Mouse (Mus musculus) hindbrain, embryonic 16.5 days (tissue): ENCODE measurements around the gene Sox13. TPM values are rescaled to one million over a fixed set of nuclear protein-coding genes. Genes with fewer than 3 reads are reported as not detected.
A peak's percentile ranks its signal among the peaks of the same experiment; 100 is the strongest.

ENCODE experiments used
- ATAC-seq: fragments of 200-750 bp; cut with Nextera tagmentation; 2 replicates; pipeline ENCODE4 v1.8.0; 2017; ENCODE audit warnings: moderate TSS enrichment, moderate library complexity
- H3K27ac ChIP-seq: fragments of 300-500 bp; sonication (generic); 2 replicates; pipeline ENCODE4 v1.5.1; 2014; ENCODE audit warnings: low read depth, mild to moderate bottlenecking, control low read depth, low read length, moderate library complexity
- H3K27me3 ChIP-seq: fragments of 300-500 bp; sonication (generic); replicated peaks from 2 replicates; pipeline ENCODE4 v1.6.1; 2014; ENCODE audit warnings: low read length; ENCODE audit not compliant: control insufficient read depth, insufficient read depth
- H3K36me3 ChIP-seq: fragments of 300-500 bp; sonication (generic); 2 replicates; pipeline ENCODE4 v1.6.1; 2014; ENCODE audit warnings: mild to moderate bottlenecking, low read length, moderate library complexity, mixed read lengths; ENCODE audit not compliant: control insufficient read depth, insufficient read depth
- H3K4me1 ChIP-seq: fragments of 300-500 bp; sonication (generic); 2 replicates; pipeline ENCODE4 v1.6.1; 2014; ENCODE audit warnings: low read depth, low read length; ENCODE audit not compliant: control insufficient read depth, insufficient read depth
- H3K4me2 ChIP-seq: fragments of 300-500 bp; sonication (generic); 2 replicates; pipeline ENCODE4 v1.6.1; 2014; ENCODE audit warnings: mild to moderate bottlenecking, low read length, control low read depth, moderate library complexity
- H3K4me3 ChIP-seq: fragments of 300-500 bp; sonication (generic); 2 replicates; pipeline ENCODE4 v1.5.1; 2014; ENCODE audit warnings: mild to moderate bottlenecking, low read length, control low read depth, moderate library complexity
- H3K9ac ChIP-seq: fragments of 300-500 bp; sonication (generic); 2 replicates; pipeline ENCODE4 v1.6.1; 2014; ENCODE audit warnings: low read depth, mild to moderate bottlenecking, control low read depth, low read length, moderate library complexity
- H3K9me3 ChIP-seq: fragments of 300-500 bp; sonication (generic); 2 replicates; pipeline ENCODE4 v1.6.1; 2014; ENCODE audit warnings: mild to moderate bottlenecking, low read length, moderate library complexity; ENCODE audit not compliant: control insufficient read depth
- WGBS: fragments of 180-500 bp; shearing (Covaris S2); extraction: QIAGEN DNeasy Blood & Tissue Kit; methylation state at CpG from one replicate; pipeline ENCODE4 v1.1.7; 2014; 5-methylcytosine and 5-hydroxymethylcytosine counted together
- polyA plus RNA-seq: library from polyadenylated mRNA; unstranded; fragments of >200 nt; fragmentation: Nextera tagmentation; extraction: Ambion mirVana; gene quantifications from 2 replicates; pipeline ENCODE4 v1.2.1, GENCODE M21; 2015

Gene Sox13
- polyA plus RNA-seq, 1 experiment from 2014 or later: 2.9 TPM

DNA sequence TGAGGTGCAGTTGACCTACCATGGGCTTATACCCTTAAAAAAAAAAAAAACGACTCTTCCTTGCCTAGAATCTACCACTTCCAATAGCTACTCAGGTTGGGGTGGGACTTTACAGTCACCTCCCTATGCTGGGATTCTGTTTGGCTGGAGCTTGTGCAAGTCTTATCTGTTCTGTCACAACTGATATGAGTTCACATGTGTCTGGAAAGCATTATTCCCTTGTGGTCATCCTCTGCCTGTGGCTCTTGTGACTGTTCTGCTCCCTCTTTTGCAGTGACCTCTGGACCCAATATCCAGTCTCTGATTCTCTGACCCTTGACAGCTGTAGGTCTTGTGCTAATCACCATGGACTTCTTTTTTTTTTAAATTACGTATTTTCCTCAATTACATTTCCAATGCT lies 31.9 kb upstream of the Sox13 start:
- no peaks in the 10 kb centered on the region for H3K9me3 ChIP-seq
- no peak overlapping the region for H3K4me3 ChIP-seq
- H3K36me3 ChIP-seq: no peaks in the 10 kb centered on the region
- 75% methylated on average over 2 of the region's 2 CpGs for WGBS
- no peaks in the 10 kb centered on the region for H3K4me1 ChIP-seq
- H3K27ac ChIP-seq: no peak overlapping the region
- no peak overlapping the region for H3K9ac ChIP-seq
- H3K27me3 ChIP-seq: no peaks in the 10 kb centered on the region
- ATAC-seq: no peak
- no peak overlapping the region for H3K4me2 ChIP-seq

- Histone ChIP-seq H3K9me3 (no peaks in the 10 kb centered on the region), H3K27ac (no peak overlapping the region), H3K4me2 (no peak overlapping the region), H3K4me3 (no peak overlapping the region), H3K36me3 (no peaks in the 10 kb centered on the region), H3K4me1 (peaks cover 4% of the 10 kb centered on the region; the same call in 1 of the 2 replicates), H3K9ac (no peak overlapping the region), H3K27me3 (no peaks in the 10 kb centered on the region)
- no peak for ATAC-seq
- 35% methylated on average over 10 of the region's 10 CpGs for WGBS
Observed at GRCm38 (mm10) chr1:133452564-133453165, 28.5 kb upstream of the Sox13 start.

GRCm38 (mm10) chr1:133451869-133452563 lies 27.8 kb upstream of the Sox13 start:
- Histone ChIP-seq H3K27me3 (no peaks in the 10 kb centered on the region), H3K4me3 (no peak overlapping the region), H3K4me1 (peaks cover 4% of the 10 kb centered on the region; the same call in 1 of the 2 replicates), H3K4me2 (no peak overlapping the region), H3K27ac (no peak overlapping the region), H3K9me3 (no peaks in the 10 kb centered on the region), H3K9ac (no peak overlapping the region), H3K36me3 (no peaks in the 10 kb centered on the region)
- ATAC-seq: no peak
- WGBS: 50% methylated on average over 13 of the region's 13 CpGs

DNA sequence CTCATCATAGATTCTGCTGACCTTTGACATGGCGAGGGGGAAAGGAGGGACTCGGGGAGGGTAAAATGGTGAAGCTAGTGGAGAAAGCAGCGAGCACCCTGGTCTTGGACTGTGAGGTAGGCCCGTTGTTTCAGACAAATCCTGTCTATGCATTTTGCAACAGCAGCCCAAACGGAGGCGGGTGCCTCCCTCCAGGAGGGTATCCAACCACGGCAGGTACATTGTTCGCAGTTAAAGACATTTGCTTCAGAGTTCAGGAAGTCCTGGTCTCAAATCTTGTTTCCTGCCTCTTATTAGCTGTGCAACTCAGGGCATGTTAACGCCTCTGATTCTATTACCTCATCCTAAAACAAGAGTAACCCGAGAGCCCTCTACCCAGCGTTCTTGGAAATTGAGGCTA lies 26.8 kb upstream of the Sox13 start:
- no peak overlapping the region for H3K9ac ChIP-seq
- no peak overlapping the region for H3K4me2 ChIP-seq
- no peaks in the 10 kb centered on the region for H3K27me3 ChIP-seq
- H3K4me3 ChIP-seq: no peak overlapping the region
- H3K4me1 ChIP-seq: peaks cover 4% of the 10 kb centered on the region; the same call in 1 of the 2 replicates
- WGBS: 73% methylated on average over 11 of the region's 11 CpGs
- no peaks in the 10 kb centered on the region for H3K9me3 ChIP-seq
- H3K27ac ChIP-seq: no peak overlapping the region
- no peak for ATAC-seq
- H3K36me3 ChIP-seq: no peaks in the 10 kb centered on the region

DNA sequence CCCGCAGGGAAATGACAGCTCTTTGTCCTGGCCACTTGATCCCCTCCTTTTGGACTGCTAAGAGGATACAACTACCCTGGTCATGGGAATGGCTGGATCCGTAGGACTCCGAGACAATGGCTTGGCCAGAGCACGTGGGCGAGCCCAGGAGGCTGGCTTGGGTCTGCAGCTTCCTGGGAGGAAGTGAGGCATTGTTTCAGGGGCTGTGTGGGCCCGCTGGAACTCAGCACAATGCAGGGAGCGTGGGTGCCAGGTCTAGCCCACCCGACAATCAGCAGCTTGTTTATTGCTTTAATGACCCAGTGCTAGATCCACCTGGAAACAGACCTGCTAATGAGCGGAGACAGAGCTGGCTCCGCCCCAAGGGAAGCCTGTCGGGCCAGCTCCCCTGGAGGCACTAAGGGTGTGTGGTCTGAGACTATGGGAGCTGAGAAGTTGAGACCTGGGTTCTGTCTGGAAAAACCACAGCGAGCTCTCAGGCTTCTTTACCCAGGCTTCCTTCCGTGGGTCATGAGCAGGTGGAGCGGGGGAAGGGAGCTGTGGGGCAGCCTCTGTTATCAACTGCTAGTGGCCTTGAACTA lies 24.3 kb upstream of the Sox13 start:
- Histone ChIP-seq H3K27ac (no peak overlapping the region), H3K36me3 (no peaks in the 10 kb centered on the region), H3K27me3 (no peaks in the 10 kb centered on the region), H3K4me2 (no peak overlapping the region), H3K4me3 (no peak overlapping the region), H3K9ac (no peak overlapping the region), H3K9me3 (peaks cover 1% of the 10 kb centered on the region; the same call in 1 of the 2 replicates), H3K4me1 (peaks cover 4% of the 10 kb centered on the region; the same call in 1 of the 2 replicates)
- WGBS: 36% methylated on average over 14 of the region's 14 CpGs
- ATAC-seq: no peak

DNA sequence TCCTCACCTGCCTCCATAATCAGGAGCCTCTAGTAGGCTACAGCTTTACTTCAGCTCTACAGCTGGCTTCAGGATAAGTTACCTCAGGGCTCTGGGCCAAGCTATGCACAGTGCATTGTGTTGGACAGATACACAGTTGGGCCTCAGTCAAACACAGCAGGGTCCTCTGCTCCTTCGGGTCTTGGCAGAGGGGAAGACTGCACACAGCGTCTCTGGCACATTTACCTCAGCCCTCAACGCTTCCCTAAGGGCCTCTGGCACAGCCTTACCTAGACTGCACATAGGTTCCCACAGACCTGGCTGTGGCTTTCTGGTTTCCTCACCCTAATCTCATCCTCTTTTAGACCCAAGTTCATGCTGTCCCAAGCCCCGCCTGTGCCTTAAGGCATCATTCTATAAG lies 22.1 kb upstream of the Sox13 start:
- no peak overlapping the region for H3K4me2 ChIP-seq
- no peak overlapping the region for H3K4me3 ChIP-seq
- H3K4me1 ChIP-seq: peaks cover 4% of the 10 kb centered on the region; the same call in 1 of the 2 replicates
- no peaks in the 10 kb centered on the region for H3K27me3 ChIP-seq
- peaks cover 5% of the 10 kb centered on the region for H3K9me3 ChIP-seq
- WGBS: 79% methylated on average over 4 of the region's 4 CpGs
- H3K9ac ChIP-seq: no peak overlapping the region
- H3K36me3 ChIP-seq: no peaks in the 10 kb centered on the region
- ATAC-seq: no peak
- no peak overlapping the region for H3K27ac ChIP-seq

GRCm38 (mm10) chr1:133444315-133444714 lies 20.1 kb upstream of the Sox13 start:
- peaks cover 5% of the 10 kb centered on the region for H3K9me3 ChIP-seq
- WGBS: 79% methylated on average over 8 of the region's 8 CpGs
- H3K4me2 ChIP-seq: no peak overlapping the region
- no peak overlapping the region for H3K4me3 ChIP-seq
- ATAC-seq: no peak
- peaks cover 4% of the 10 kb centered on the region; the same call in 1 of the 2 replicates for H3K4me1 ChIP-seq
- no peak overlapping the region for H3K27ac ChIP-seq
- H3K27me3 ChIP-seq: no peaks in the 10 kb centered on the region
- H3K9ac ChIP-seq: no peak overlapping the region
- no peaks in the 10 kb centered on the region for H3K36me3 ChIP-seq

GRCm38 (mm10) chr1:133437916-133438683 lies 13.9 kb upstream of the Sox13 start:
- H3K4me2 ChIP-seq: no peak overlapping the region
- H3K36me3 ChIP-seq: no peaks in the 10 kb centered on the region
- H3K27me3 ChIP-seq: no peaks in the 10 kb centered on the region
- ATAC-seq: no peak
- 38% methylated on average over 14 of the region's 14 CpGs for WGBS
- no peak overlapping the region for H3K4me3 ChIP-seq
- H3K27ac ChIP-seq: no peak overlapping the region
- peaks cover under 1% of the 10 kb centered on the region; the same call in 1 of the 2 replicates for H3K9me3 ChIP-seq
- H3K9ac ChIP-seq: no peak overlapping the region
- peaks cover 10% of the 10 kb centered on the region for H3K4me1 ChIP-seq

DNA sequence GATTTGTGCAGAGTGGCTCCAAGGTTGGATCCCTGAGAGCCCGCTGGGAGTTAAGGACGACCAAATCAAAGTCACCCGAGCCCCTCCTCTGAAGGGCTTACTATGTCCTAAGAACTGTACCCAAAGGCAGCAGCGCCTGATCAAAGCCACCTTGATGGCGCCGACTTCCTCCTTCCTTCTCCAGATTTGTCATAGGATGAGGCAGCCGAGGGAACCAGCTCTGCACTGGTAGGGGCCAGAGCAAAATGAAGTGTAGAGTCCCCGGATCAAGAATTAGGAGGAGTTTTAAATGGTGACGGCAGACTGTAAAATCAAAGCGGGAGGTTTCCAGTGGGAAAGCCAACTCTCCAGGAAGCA lies 10.6 kb upstream of the Sox13 start:
- H3K4me2 ChIP-seq: peak overlapping the region; percentile 51
- H3K4me1 ChIP-seq: peaks cover 10% of the 10 kb centered on the region
- no peaks in the 10 kb centered on the region for H3K36me3 ChIP-seq
- H3K27ac ChIP-seq: peak overlapping the region; percentile 52
- peak overlapping the region; percentile 3; the same call in 1 of the 2 replicates for H3K4me3 ChIP-seq
- no peak overlapping the region for H3K9ac ChIP-seq
- no peak for ATAC-seq
- no peaks in the 10 kb centered on the region for H3K27me3 ChIP-seq
- WGBS: 8% methylated on average over 10 of the region's 10 CpGs
- H3K9me3 ChIP-seq: no peaks in the 10 kb centered on the region
